Mouse (Mus musculus) kidney, adult 2 months (tissue): ENCODE results near the gene Perp.

Experiments
- CTCF ChIP-seq: fragments of 200-500 bp; conservative IDR thresholded peaks from 2 replicates; pipeline ENCODE4 v1.5.1; 2011; ENCODE audit warnings: low read depth, mild to moderate bottlenecking, control low read depth, low read length, moderate library complexity, mixed read lengths; ENCODE audit not compliant: insufficient read depth, insufficient read length
- POLR2A ChIP-seq: fragments of 200-500 bp; IDR thresholded peaks from one replicate; pipeline ENCODE4 v1.6.1; 2011; ENCODE audit warnings: low read depth, low read length, control low read depth

DNA sequence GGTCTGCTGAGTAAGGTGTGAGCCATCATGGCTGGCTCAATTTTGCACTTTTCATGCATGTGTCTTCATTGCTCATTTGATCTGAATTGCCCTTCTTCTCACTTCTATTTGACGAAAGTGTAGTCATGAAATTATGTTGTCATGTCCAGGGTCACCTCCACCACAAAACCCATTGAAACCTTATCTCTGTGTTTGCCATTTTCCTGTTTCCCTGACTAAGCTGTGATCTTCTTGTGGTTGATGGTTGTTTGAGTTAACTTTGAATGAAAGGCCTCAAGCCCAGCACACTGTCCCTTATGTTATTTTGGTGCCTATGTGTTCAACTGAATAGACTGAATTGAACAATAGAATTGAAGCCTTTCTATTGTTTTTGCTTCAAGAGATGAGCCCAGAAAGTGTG is 44.4 kb downstream of the Perp start:
- TF ChIP-seq CTCF (no peak), POLR2A (no peak)
